Mouse (Mus musculus): ENCODE data around the gene Dgcr6. TPM values are rescaled to one million over a fixed set of nuclear protein-coding genes. Genes with fewer than 3 reads are reported as not detected.

Gene Dgcr6
- polyA plus RNA-seq, 1 experiment from 2014 or later = 22.3 TPM

- Histone ChIP-seq H3K4me2 (no peak overlapping the region), H3K4me1 (replicated peaks) (no peaks in the 10 kb centered on the region), H3K36me3 (replicated peaks) (no peaks in the 10 kb centered on the region), H3K9ac (no peak overlapping the region), H3K4me3 (replicated peaks) (no peak overlapping the region), H3K27me3 (no peaks in the 10 kb centered on the region), H3K9me3 (replicated peaks) (no peaks in the 10 kb centered on the region), H3K27ac (replicated peaks) (no peak overlapping the region)
- no peak for ATAC-seq (ENCODE audit: insufficient read depth)
- WGBS (ENCODE audit: insufficient replicate concordance) = 23% methylated on average over 8 of the region's 8 CpGs
Observed at GRCm38 (mm10) chr16:18119031-18119730, 66.5 kb downstream of the Dgcr6 start.

Other genes with a start within 250 kb of the Dgcr6 start
- gene B830017H08Rik, start 219.7 kb upstream of the Dgcr6 start, polyA plus RNA-seq (2015; fragmentation: Nextera tagmentation; extraction: Ambion mirVana) = not detected in 2 replicates
- 0.55 and 0.89 TPM in 2 replicates for gene Car15, start 214.5 kb upstream of the Dgcr6 start, polyA plus RNA-seq (2015; fragmentation: Nextera tagmentation; extraction: Ambion mirVana)
- 0.03 and 0.07 TPM in 2 replicates for gene Gm20518, start 161.2 kb upstream of the Dgcr6 start, polyA plus RNA-seq (2015; fragmentation: Nextera tagmentation; extraction: Ambion mirVana)
- not detected in 2 replicates for gene Tssk1, start 158.6 kb upstream of the Dgcr6 start, polyA plus RNA-seq (2015; fragmentation: Nextera tagmentation; extraction: Ambion mirVana)
- 18.3 and 22.0 TPM in 2 replicates for gene Dgcr2, start 154.3 kb upstream of the Dgcr6 start, polyA plus RNA-seq (2015; fragmentation: Nextera tagmentation; extraction: Ambion mirVana)
- gene Tssk2, start 154.2 kb upstream of the Dgcr6 start, polyA plus RNA-seq (2015; fragmentation: Nextera tagmentation; extraction: Ambion mirVana) = not detected in 2 replicates
- gene Ess2, start 141.5 kb upstream of the Dgcr6 start, polyA plus RNA-seq (2015; fragmentation: Nextera tagmentation; extraction: Ambion mirVana) = 9.9 and 10.0 TPM in 2 replicates
- gene Gsc2, start 137.8 kb upstream of the Dgcr6 start, polyA plus RNA-seq (2015; fragmentation: Nextera tagmentation; extraction: Ambion mirVana) = not detected in 2 replicates
- 63.1 and 69.7 TPM in 2 replicates for gene Slc25a1, start 124.6 kb upstream of the Dgcr6 start, polyA plus RNA-seq (2015; fragmentation: Nextera tagmentation; extraction: Ambion mirVana)
- gene Vpreb2, start 72.4 kb upstream of the Dgcr6 start, polyA plus RNA-seq (2015; fragmentation: Nextera tagmentation; extraction: Ambion mirVana) = 1.7 and 2.0 TPM in 2 replicates
- gene Prodh, start 37.3 kb downstream of the Dgcr6 start, polyA plus RNA-seq (2015; fragmentation: Nextera tagmentation; extraction: Ambion mirVana) = 2.5 and 2.6 TPM in 2 replicates
- gene Rtn4r, start 74.8 kb downstream of the Dgcr6 start, polyA plus RNA-seq (2015; fragmentation: Nextera tagmentation; extraction: Ambion mirVana) = 0.33 and 0.47 TPM in 2 replicates
- gene Ccdc188, start 165.0 kb downstream of the Dgcr6 start, polyA plus RNA-seq (2015; fragmentation: Nextera tagmentation; extraction: Ambion mirVana) = not detected in 2 replicates
- 1.6 and 2.2 TPM in 2 replicates for gene Zdhhc8, start 182.3 kb downstream of the Dgcr6 start, polyA plus RNA-seq (2015; fragmentation: Nextera tagmentation; extraction: Ambion mirVana)
- gene Trmt2a, start 195.8 kb downstream of the Dgcr6 start, polyA plus RNA-seq (2015; fragmentation: Nextera tagmentation; extraction: Ambion mirVana) = 51.7 and 56.5 TPM in 2 replicates
- 210 and 237 TPM in 2 replicates for gene Ranbp1, start 195.9 kb downstream of the Dgcr6 start, polyA plus RNA-seq (2015; fragmentation: Nextera tagmentation; extraction: Ambion mirVana)
- not detected in 2 replicates for gene Gm49776, start 205.5 kb downstream of the Dgcr6 start, polyA plus RNA-seq (2015; fragmentation: Nextera tagmentation; extraction: Ambion mirVana)
- 11.2 and 12.8 TPM in 2 replicates for gene Dgcr8, start 236.4 kb downstream of the Dgcr6 start, polyA plus RNA-seq (2015; fragmentation: Nextera tagmentation; extraction: Ambion mirVana)

Data from liver, embryonic 15.5 days (tissue).